Mouse (Mus musculus) T-helper 2 cell (primary cell): ENCODE results near the gene Slc25a5.

Experiments
- in situ Hi-C: fragments of 300-600 bp; cut with MboI, MseI; formaldehyde crosslinking; loops from one replicate; pipeline ENCODE4 v1.15.1; 2025; ENCODE audit warnings: high pct_unique_total_duplicates

The Slc25a5 gene

GRCm38 (mm10) chrX:36833397-36834084, 38.1 kb downstream of the Slc25a5 start:
- in situ Hi-C loops = no loop called here

- in situ Hi-C loops = no loop called here
Observed at GRCm38 (mm10) chrX:36837069-36837676, 41.7 kb downstream of the Slc25a5 start.

GRCm38 (mm10) chrX:36839391-36839790, 43.9 kb downstream of the Slc25a5 start:
- in situ Hi-C loops = no loop called here

- in situ Hi-C loops = no loop called here
Observed at GRCm38 (mm10) chrX:36841698-36842097, 46.2 kb downstream of the Slc25a5 start.

GRCm38 (mm10) chrX:36843346-36843990, 48.0 kb downstream of the Slc25a5 start:
- in situ Hi-C loops = no loop called here

- in situ Hi-C loops = no loop called here
Observed at GRCm38 (mm10) chrX:36847152-36847551, 51.7 kb downstream of the Slc25a5 start.
